Mouse (Mus musculus) yolk sac, embryonic 10.5 days (tissue): Measurements from ENCODE around the gene Col5a1.

Experiments used
- DNase-seq: peaks from one replicate; pipeline ENCODE4 v3.0.0-alpha.2; 2017; ENCODE audit warnings: low spot score

The Col5a1 gene

GRCm38 (mm10) chr2:27886148-27886551 is at the start of gene Col5a1:
TSS of gene Col5a1 (plus strand) at chr2:27886425.
- DNase-seq, result peak; percentile 94

GRCm38 (mm10) chr2:27838112-27838511 is 48.1 kb upstream of the Col5a1 start:
- DNase-seq, result no peak

GRCm38 (mm10) chr2:27840890-27841289 is 45.3 kb upstream of the Col5a1 start:
- no peak for DNase-seq

- no peak for DNase-seq
Observed at GRCm38 (mm10) chr2:27842893-27843292, 43.3 kb upstream of the Col5a1 start.

GRCm38 (mm10) chr2:27844885-27845284 is 41.3 kb upstream of the Col5a1 start:
- DNase-seq, result no peak

- peak; percentile 53 for DNase-seq
Observed at GRCm38 (mm10) chr2:27847001-27847400, 39.2 kb upstream of the Col5a1 start.

- no peak for DNase-seq
Observed at GRCm38 (mm10) chr2:27847851-27848435, 38.3 kb upstream of the Col5a1 start.

GRCm38 (mm10) chr2:27848466-27848865 is 37.8 kb upstream of the Col5a1 start:
- DNase-seq, result peak; percentile 43

- peak; percentile 75 for DNase-seq
Observed at GRCm38 (mm10) chr2:27858348-27858903, 27.8 kb upstream of the Col5a1 start.

GRCm38 (mm10) chr2:27861576-27862238 is 24.5 kb upstream of the Col5a1 start:
- DNase-seq, result no peak

GRCm38 (mm10) chr2:27864491-27865365 is 21.5 kb upstream of the Col5a1 start:
- no peak for DNase-seq

- no peak for DNase-seq
Observed at GRCm38 (mm10) chr2:27870586-27870985, 15.6 kb upstream of the Col5a1 start.

GRCm38 (mm10) chr2:27871056-27871455 is 15.2 kb upstream of the Col5a1 start:
- peak; percentile 80 for DNase-seq

GRCm38 (mm10) chr2:27872276-27872675 is 13.9 kb upstream of the Col5a1 start:
- DNase-seq, result no peak

- no peak for DNase-seq
Observed at GRCm38 (mm10) chr2:27873030-27873429, 13.2 kb upstream of the Col5a1 start.

GRCm38 (mm10) chr2:27874596-27874995 is 11.6 kb upstream of the Col5a1 start:
- DNase-seq, result no peak

- DNase-seq, result no peak
Observed at GRCm38 (mm10) chr2:27875231-27875630, 11.0 kb upstream of the Col5a1 start.

- no peak for DNase-seq
Observed at GRCm38 (mm10) chr2:27875786-27876185, 10.4 kb upstream of the Col5a1 start.

GRCm38 (mm10) chr2:27876724-27877504 is 9.3 kb upstream of the Col5a1 start:
- DNase-seq, result no peak

GRCm38 (mm10) chr2:27878066-27878465 is 8.2 kb upstream of the Col5a1 start:
- no peak for DNase-seq

- no peak for DNase-seq
Observed at GRCm38 (mm10) chr2:27883276-27883675, 2.9 kb upstream of the Col5a1 start.
